Mouse (Mus musculus) ES-CJ7 (cell line): ENCODE measurements around the gene Ociad2.
A peak's percentile ranks its signal among the peaks of the same experiment; 100 is the strongest.

ENCODE experiments used
- DNase-seq: peaks from one replicate; pipeline ENCODE4 v3.0.0; 2011; ENCODE audit warnings: low read depth, low spot score

The Ociad2 gene

DNA sequence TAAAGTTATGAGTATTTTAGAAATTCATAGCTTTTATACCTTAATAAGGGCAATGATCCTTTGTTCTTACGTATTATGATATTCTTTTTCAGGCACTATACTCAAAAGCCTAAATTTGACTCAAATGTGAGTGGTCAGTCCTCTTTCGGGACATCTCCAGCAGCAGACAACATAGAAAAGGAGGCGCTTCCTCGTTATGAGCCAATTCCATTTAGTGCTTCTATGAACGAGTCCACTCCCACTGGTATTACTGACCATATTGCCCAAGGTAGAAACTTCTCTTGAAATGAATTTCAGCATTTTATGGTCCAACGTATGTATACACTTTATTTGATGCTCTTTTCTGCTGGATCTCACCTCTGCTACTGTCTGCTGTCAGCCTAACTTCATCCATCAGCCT is 34.3 kb downstream of the Ociad2 start:
- DNase-seq, result no peak

DNA sequence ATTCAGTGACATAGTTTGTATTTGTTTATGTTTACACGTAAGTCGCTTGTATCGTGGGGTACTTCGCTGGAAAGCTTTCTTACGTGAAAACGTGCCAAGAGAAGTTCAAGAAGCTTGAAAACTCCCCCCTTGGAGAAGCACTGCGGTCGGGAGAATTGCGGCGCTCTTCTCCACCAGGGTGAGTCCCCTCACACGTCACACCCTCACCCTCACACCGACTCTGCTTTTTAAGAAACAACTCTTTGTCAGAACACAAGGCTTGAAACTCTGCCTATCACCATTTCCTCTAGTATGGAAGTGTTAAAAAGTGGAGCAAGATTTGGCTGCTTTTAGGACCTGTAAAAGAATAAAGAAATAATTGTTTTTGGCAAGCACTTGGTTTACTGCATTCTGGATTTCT is 36.3 kb downstream of the Ociad2 start:
- no peak for DNase-seq

DNA sequence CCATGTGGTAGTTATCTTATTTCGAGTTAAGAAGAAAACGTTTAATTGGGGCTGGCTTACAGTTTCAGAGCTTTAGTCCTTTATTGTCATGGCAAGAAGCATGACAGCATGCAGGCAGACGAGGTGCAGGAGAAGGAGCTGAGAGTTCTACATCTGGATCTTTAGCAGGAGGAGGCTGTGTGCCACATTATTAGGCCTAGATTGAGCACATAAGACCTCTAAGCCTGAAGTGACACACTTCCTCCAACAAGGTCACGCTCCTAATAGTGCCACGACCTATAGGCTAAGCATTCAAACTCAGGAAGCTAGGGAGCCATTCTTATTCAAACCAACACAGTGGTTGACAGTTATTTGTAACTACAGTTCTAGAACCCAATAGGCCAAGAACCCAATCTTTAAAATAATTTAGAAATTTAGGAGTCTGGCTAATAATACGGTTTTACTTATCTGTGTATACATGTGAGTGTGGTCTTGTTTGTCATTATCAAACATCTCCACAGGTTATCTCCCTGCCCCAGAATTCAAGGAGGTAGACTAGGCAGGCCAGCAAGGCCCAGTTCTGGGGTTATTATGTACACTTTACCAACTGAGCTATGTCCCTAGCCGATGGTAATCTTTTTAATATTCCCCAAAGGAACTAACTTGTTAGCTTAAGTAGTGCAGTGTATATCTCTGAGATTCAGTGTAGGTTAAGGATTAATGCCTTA is 39.1 kb downstream of the Ociad2 start:
- DNase-seq, result no peak

DNA sequence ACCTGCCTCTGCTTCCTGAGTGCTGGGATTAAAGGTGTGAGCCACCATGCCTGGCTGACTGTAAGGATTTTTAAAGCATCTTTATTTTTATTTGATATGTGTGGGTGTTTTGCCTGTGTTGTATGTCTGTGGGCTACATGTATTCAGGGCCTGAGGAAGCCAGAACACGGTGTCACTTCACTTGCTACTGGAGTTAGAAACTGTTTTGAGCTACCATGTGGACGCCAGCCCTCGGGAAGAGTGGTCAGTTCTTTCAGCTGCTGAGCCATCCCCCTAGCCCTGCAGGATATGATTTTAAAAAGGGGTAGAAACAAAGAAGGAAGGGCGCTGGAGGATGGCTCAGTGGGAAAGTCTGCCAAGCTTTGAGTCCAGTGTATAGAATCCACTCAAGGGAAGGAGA is 44.9 kb downstream of the Ociad2 start:
- DNase-seq, result no peak

DNA sequence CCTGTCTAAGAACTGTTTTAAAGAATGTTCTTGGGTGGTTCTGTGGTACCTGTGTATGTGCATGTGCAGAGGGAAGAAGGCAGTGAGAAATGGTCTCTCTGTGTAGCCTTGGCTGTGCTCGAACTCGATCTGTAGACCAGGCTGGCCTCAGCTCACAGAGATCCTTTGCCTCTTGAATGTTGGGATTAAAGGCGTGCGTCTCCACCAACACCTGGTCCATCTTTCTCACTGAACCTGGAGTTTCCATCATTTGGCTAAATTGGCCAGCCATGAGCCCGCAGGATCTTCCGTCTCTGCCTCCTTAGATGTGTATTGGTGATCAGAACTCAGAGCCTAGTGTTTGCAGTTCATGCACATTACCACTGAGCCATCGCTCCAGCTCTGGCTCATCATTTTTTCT is 45.8 kb downstream of the Ociad2 start:
- no peak for DNase-seq

DNA sequence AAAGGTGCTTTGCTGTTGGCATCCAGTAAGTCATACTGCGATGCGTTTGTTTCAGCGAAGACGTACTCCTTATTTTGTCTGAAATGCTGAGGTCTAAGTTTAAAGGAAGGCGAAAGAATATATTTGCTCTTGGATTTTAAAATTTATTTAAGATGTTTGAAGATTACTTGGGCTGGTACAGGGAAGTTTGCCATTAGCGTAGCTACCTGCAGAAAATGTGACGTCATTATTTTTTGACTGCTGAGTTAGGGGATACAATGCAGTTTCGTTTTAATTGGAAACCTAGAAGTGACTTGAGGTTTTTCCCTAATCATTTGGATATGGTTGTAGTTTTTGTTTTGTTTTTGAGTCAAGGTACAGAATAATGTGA is 47.4 kb downstream of the Ociad2 start:
- no peak for DNase-seq

DNA sequence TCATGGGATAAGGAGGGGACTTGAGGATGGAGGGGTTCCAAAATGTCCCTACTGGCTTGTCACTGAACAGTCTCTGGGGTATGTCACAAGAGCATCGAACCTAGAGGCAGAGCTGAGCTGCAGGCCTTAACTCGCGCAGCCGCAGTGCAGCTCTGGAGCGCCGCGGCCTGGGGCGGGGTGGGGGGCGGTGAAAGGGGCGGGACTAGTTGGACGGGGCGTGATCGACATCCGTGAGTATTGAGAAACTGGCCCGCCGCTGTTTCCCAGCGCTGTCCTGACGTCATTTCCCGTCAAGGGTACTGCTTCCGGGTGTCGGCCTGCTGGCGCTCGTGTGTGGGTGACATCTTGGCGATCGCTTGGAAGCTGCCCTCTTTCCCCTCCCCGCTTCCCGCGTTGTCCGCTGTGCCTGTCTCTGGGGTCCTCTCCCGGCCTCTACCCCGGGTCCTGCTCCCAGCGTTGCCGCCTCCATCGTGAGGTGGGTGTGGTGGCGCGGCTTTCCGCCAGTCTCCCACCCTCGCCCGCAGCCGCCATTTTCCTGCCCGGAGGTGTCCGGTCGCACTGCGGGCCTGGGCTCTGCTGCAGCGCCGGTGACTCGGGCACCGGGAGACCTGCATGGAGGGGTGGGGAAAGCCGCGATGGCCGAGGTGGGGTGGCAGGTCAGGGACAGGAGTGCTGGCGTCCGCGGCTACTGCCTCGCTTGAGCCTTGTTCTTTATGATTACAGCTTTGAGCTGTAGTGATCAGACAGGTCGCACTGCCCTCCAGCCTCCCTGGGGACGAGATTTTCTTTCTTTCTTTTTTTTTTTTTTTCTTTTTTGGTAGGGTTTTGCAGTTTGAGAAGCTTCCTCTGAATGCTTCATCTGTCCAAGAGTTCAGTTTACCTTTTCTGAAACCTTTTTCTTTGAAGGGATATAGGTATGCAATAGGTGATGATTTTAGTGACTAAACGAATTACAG is 48.0 kb downstream of the Ociad2 start, which contains the start of gene Ociad1:
Gene Ociad1 (plus strand): TSS at position 283 of the 956 bp plus-strand sequence.
- DNase-seq, result peak; percentile 98

DNA sequence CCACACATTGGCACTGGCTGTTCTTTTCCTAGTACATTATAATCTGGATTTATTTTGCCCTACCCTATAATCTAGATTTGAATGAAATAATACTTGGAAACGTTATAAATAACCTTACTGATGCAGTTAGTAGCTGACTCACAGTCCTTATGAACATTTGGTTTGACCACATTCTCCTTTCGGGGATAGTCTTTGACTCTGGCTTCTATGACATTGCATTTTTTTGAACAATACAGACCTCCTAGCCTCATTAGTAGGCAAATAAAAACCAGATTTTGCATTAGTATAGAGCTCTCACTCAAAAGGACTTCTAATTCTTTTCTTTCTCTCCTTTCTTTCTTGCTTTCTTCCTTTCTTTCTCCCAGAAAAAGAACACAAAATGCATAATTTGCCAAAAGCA is 50.9 kb downstream of the Ociad2 start:
- DNase-seq, result no peak

DNA sequence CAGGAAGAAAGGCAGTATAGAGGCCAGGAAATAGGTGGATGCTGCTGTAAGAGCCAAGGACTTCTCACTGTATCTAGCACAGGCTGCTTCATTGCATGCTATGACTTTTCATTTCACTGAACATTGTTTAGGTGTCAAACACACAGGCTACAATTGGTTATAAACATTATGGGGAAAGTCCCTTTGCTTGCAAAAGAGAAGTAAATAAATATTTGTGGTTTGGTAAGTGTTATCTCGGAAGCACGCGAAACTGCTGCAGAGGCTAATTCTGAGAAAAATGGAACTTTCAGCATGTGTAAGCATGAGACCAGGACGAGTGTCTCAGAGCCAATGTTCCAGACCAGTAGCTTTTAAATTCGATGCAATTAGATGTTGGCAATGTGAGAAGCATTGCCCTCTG is 54.2 kb downstream of the Ociad2 start:
- no peak for DNase-seq

DNA sequence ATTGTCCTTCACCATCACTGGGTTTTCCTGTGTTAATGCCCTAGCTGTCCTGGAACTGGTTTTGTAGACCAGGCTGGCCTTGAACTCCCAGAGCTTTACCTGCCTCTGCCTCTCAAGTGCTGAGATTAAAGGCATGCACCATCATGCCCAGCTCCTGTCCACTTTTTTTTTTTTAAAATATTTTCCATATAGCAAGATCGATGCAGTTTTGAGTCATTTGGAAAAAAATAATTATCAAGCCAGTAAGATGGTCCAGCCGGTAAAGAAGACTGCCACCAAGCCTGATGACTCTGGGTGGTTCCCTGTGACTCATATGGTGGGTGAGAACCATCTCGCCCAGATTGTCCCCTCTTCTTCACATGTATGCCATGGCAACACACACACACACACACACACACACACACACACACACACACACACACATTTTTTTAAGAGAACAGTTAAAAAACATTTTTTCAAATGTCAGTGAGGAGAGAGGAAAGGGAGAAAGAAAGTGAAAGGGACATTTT is 55.3 kb downstream of the Ociad2 start:
- DNase-seq, result no peak

DNA sequence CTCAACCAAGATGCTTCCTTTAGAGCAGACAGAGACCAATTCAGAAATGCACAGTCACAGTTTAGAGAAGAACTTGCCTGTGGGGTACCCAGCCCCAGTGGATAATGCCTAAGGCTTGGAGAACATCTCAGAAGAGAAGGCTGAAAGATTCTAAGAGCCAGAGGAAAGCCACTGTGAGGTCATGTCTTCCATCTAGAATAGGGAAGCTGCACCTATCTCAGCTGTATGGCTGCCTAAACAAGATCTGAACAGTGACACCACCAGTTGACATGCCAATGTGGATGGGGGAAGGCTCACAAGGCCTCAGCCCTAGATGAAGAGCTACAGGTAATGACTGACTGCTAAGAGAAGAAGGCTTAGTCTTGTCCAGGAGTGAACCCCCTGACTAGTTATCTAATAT is 56.8 kb downstream of the Ociad2 start:
- no peak for DNase-seq

DNA sequence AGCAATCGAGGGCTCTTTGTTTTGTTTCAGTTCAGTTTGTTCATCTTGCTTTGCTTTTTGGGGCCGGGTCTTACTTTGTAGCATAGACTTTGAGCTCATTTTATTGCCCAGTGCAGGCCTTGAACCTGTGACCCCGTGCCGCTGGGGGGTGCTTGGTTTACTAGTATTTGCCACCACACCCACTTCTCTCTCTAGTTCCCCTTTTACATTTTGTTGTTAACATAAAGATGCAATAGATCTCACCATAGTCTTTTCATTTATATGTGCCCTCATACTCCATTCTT is 60.3 kb downstream of the Ociad2 start:
- DNase-seq, result no peak

DNA sequence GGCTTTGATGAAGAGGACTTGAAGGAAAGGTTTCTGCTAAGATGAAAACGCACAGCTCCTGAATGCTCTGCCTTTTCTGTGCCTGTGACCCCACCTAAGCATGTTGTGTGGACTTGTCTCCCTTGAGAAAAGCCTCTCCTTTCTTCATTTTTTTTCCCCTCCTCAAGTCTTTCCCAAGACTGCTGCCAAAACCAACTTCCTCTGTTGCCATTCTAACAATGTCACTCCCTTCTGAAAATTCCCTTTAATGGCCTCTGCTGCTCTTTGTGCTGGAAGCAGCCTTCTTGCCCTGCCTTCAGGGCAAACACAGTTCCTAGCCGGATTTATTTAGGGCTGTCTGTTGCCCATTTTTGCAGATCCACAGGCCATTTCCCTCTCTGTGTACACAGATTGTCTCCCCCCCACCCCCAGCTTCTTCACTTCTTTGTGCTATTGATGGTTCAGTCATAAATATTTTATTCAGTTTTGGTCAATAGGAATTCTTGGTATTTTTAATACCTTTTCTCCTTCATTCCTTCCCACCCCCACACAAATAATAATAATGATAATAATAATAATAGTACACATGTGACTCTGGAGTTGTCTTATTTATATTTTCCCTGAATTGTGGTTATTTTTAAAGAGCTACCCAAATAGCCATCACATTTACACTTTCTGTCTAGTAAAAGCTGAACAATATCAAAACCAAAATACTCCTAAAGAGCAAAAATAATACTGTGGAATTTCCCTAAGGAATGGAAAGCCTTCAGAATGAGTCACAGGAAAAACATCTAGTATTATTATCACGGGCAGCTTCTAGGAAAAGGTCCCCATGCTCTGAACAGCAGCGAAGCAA is 60.9 kb downstream of the Ociad2 start:
- no peak for DNase-seq

DNA sequence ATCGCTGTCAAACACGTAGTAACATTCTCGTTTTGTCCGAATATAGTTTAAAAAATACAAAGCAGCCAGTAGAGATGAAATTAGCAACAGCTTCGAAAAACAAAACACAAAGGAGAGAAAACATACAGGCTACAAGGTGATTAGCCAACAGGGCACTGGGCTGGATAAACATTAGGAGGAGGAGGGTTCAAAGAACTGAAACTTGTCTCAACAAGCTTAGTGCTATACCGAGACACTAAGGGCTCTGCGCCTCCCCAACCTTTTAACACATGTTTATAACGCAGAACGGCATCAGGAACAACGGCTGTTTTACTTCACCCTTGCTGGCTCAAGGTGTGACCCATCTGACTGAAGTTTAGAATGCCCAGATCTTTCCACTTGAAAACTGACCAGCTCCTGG is 61.6 kb downstream of the Ociad2 start:
- no peak for DNase-seq

DNA sequence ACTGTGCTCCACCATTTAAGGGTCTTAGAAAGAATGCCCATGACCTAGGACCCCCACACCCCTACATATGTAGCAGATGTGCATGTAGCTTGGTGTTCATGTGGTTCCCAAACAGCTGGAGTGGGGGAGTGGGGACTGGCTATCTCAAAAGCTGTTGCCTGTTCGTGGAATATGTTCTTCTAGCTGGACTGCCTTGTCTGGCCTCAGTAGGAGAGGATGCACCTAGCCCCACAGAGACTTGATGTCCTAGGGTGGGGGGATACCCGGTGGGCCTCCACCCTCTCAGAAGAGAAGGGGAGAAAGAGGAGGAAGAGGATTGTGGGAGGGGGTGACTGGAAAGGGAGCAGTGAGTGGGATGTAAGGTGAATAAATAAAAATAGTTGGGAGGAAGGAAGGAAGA is 65.9 kb downstream of the Ociad2 start:
- no peak for DNase-seq

DNA sequence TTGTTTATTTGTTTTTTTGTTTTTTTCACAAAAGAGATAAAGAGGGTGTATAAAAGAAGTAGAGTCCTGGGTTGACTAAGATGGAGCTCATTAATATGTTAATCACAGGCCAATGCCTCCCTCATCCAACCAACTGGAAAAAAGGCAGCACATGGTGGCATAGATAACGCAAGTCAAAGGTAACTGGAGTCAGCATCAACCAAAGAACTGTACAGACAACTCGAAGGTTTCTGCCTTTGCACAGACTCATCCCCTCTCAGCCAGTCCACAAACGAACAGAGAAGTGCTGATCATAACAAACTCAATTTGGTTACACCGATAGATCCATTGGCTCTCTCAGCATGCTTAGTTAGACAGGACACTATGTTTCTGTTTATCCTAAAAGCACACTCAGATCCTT is 67.7 kb downstream of the Ociad2 start:
- DNase-seq, result no peak
